In genomic region chr2:158613541-158614417, GRCm38 (mm10) we compare ENCODE assay signal across 8 mouse cellular contexts. TPM values are rescaled to one million over a fixed set of nuclear protein-coding genes. Genes with fewer than 3 reads are reported as not detected.
DNase-seq lines count a peak whose midpoint lies in the region; ATAC-seq and TF ChIP-seq lines count a peak whose summit lies in the region.

No protein-coding gene starts in this region.

- intact Hi-C loops in left cerebral cortex, adult 2 months (cut with DNase I): loop anchor here (5.0 kb wide), 1 partner anchor 61 kb away; no protein-coding TSS in a partner anchor

- peak; percentile 56 for TF ChIP-seq CTCF in left cerebral cortex, adult 2 months (IDR thresholded peaks at IDR 0.05)

- peak; percentile 36 to 37; a peak in 1 of 4 replicates for ATAC-seq in hematopoietic stem cell, adult 5-6 weeks (replicated peaks in 1 of 2; ENCODE audit: insufficient read depth in 1 of 2, low FRiP score in 2 of 2, low TSS enrichment in 1 of 2, low read depth in 1 of 2, poor library complexity in 2 of 2, severe bottlenecking in 2 of 2)
- peak; percentile 61 for ATAC-seq in megakaryocyte progenitor cell, adult 5-6 weeks (replicated peaks; ENCODE audit: poor library complexity)

- H3K27ac ChIP-seq in left cerebral cortex, adult 2 months: no peak overlapping the region

- peak overlapping the region; percentile 5; the same call in 1 of the 2 replicates for H3K4me3 ChIP-seq in left cerebral cortex, adult 2 months

- DNase-seq in CD8-positive naive resting alpha-beta T cell, adult 2 months (ENCODE audit: low read depth in 2 of 2, low spot score in 2 of 2): peak; percentile 80 to 84
- DNase-seq in WW6 (ENCODE audit: low read depth, low spot score): peak; percentile 68
- peak; percentile 82 for DNase-seq in embryo, embryonic 11 days
- peak; percentile 47 to 74 for DNase-seq in left cerebral cortex, adult 2 months (ENCODE audit: extremely low spot score in 1 of 2, low spot score in 2 of 2)
- DNase-seq in right cerebral cortex, postnatal 14 days: peak; percentile 64
- no peak for DNase-seq in urinary bladder, adult 18-20 months (ENCODE audit: low spot score in 2 of 2)

RNA-seq across cellular contexts. Expression of gene Slc32a1, which starts 3.2 kb away (rescaled TPM):
- total RNA-seq in hematopoietic stem cell, adult 5-6 weeks (2017): not detected in 2 replicates
- 10 to 100 TPM; 83.5 to 97.2 TPM for total RNA-seq in left cerebral cortex, adult 2 months (2021)
- 0.05 TPM in 1 of 2 replicates, not detected in the other for total RNA-seq in megakaryocyte progenitor cell, adult 5-6 weeks (2015)
- 0.04 TPM in 1 of 2 replicates, not detected in the other for total RNA-seq in megakaryocyte progenitor cell, adult 5-6 weeks (2017)

RNA-seq across cellular contexts. Expression of gene Actr5, which starts 10.9 kb away (rescaled TPM):
- 14.7 and 18.9 TPM in 2 replicates for total RNA-seq in hematopoietic stem cell, adult 5-6 weeks (2017)
- 10 to 100 TPM; 11.0 to 12.4 TPM for total RNA-seq in left cerebral cortex, adult 2 months (2021)
- total RNA-seq in megakaryocyte progenitor cell, adult 5-6 weeks (2015): 9.1 and 14.7 TPM in 2 replicates
- total RNA-seq in megakaryocyte progenitor cell, adult 5-6 weeks (2017): 14.5 and 18.7 TPM in 2 replicates

RNA-seq across cellular contexts. Expression of gene Ppp1r16b, which starts 51.4 kb away (rescaled TPM):
- 3.9 and 5.6 TPM in 2 replicates for total RNA-seq in hematopoietic stem cell, adult 5-6 weeks (2017)
- 100 to 1,000 TPM; 135 to 138 TPM for total RNA-seq in left cerebral cortex, adult 2 months (2021)
- total RNA-seq in megakaryocyte progenitor cell, adult 5-6 weeks (2015): 0.17 and 0.30 TPM in 2 replicates
- 0.07 and 0.08 TPM in 2 replicates for total RNA-seq in megakaryocyte progenitor cell, adult 5-6 weeks (2017)

Comparison
In these comparisons a context has a peak if more than half of its experiments do, and no peak if none do; other contexts are left out.
1. DNase-seq: peak in CD8-positive naive resting alpha-beta T cell, adult 2 months (2 of 2), WW6 (single experiment), embryo, embryonic 11 days (single experiment), left cerebral cortex, adult 2 months (2 of 2) and right cerebral cortex, postnatal 14 days (single experiment); none in urinary bladder, adult 18-20 months (0 of 2).
2. RNA of gene Slc32a1, which starts 3.2 kb away (total RNA-seq): 83.5 to 97.2 TPM in left cerebral cortex, adult 2 months; 0.04 to 0.05 TPM in megakaryocyte progenitor cell, adult 5-6 weeks and not detected in hematopoietic stem cell, adult 5-6 weeks; every median in the first group is over 10 times any median in the second.
3. RNA of gene Ppp1r16b, which starts 51.4 kb away (total RNA-seq): 135 to 138 TPM in left cerebral cortex, adult 2 months; 3.9 to 5.6 TPM in hematopoietic stem cell, adult 5-6 weeks and 0.07 to 0.30 TPM in megakaryocyte progenitor cell, adult 5-6 weeks; every median in the first group is over 10 times any median in the second.